Mouse (Mus musculus) thymus, adult 2 months (tissue): ENCODE measurements around the gene Mrgpra1. TPM values are rescaled to one million over a fixed set of nuclear protein-coding genes. Genes with fewer than 3 reads are reported as not detected.
"Not testable (repeated sequence)": the region's sequence is repeated elsewhere in the genome, so short reads cannot be mapped to it uniquely, and the experiment has no call there.

Experiments used
- DNase-seq: peaks from one replicate; pipeline ENCODE4 v3.0.0; 2021
- H3K27ac ChIP-seq: fragments of 200-500 bp; 2 replicates; pipeline ENCODE4 v1.5.1; 2012; ENCODE audit warnings: low read length, control low read depth; ENCODE audit not compliant: control insufficient read depth, insufficient read depth
- H3K27me3 ChIP-seq: fragments of 200-500 bp; 2 replicates; pipeline ENCODE4 v1.6.1; 2012; ENCODE audit warnings: mild to moderate bottlenecking, low read length, moderate library complexity, mixed read lengths; ENCODE audit not compliant: control insufficient read depth, insufficient read depth
- H3K36me3 ChIP-seq: fragments of 200-500 bp; 2 replicates; pipeline ENCODE4 v1.6.1; 2012; ENCODE audit warnings: mild to moderate bottlenecking, low read length, moderate library complexity; ENCODE audit not compliant: control insufficient read depth, insufficient read depth
- H3K4me1 ChIP-seq: fragments of 200-500 bp; replicated peaks from 2 replicates; pipeline ENCODE4 v1.6.1; 2012; ENCODE audit warnings: low read length; ENCODE audit not compliant: control insufficient read depth, insufficient read depth
- H3K4me3 ChIP-seq: fragments of 200-500 bp; 2 replicates; pipeline ENCODE4 v1.5.1; 2012; ENCODE audit warnings: mild to moderate bottlenecking, low read length, control low read depth, moderate library complexity; ENCODE audit not compliant: control insufficient read depth, insufficient read depth
- CTCF ChIP-seq: fragments of 200-500 bp; IDR thresholded peaks from 2 replicates; pipeline ENCODE4 v1.5.1; 2012; ENCODE audit warnings: mild to moderate bottlenecking, control low read depth, low read length, moderate library complexity, borderline replicate concordance; ENCODE audit not compliant: control insufficient read depth, poor library complexity, insufficient read depth; ENCODE audit errors: extremely low read depth
- POLR2A ChIP-seq: fragments of 200-500 bp; IDR thresholded peaks from 2 replicates; pipeline ENCODE4 v1.6.1; 2012; ENCODE audit warnings: mild to moderate bottlenecking, low read length, control low read depth, moderate library complexity; ENCODE audit not compliant: control insufficient read depth, poor library complexity, insufficient read depth; ENCODE audit errors: extremely low read depth
- WGBS: fragments of 180-500 bp; shearing (Covaris S2); methylation state at CpG from one replicate; pipeline ENCODE4 v1.1.7; 2018; 5-methylcytosine and 5-hydroxymethylcytosine counted together
- polyA plus RNA-seq: library from polyadenylated mRNA; depleted of rRNA; stranded (reverse); fragments of >200 nt; gene quantifications from 2 replicates; pipeline ENCODE4 v1.2.3, GENCODE M21; 2012; rRNA removed

The Mrgpra1 gene
- polyA plus RNA-seq, result 0.15 and 0.22 TPM in 2 replicates

DNA sequence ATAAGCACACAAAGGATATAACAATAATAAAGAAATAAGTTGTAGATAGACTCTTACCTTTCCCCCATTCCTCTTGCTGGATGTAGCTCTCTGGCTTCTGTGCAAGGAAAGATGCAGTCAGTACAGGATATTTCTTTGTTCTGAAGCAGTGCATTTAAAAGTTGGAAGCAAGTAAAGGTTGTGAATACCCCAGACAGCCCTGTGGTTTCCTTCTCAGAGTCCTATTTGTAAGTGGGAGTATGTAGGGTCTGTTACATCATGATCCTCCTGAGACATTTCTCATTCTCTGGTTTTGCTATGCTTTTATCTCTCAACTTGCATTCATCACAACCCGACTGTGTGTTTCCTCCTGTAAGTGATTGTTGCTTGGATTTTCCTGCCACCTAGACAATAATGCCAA, at the start of gene Mrgpra1:
Mrgpra1 (minus strand) TSS at position 101 of the 400 bp plus-strand sequence.
- Histone ChIP-seq H3K27ac (no peak within 1 kb of the TSS), H3K4me1 (no peaks in the 10 kb centered on the region), H3K4me3 (no peak within 1 kb of the TSS), H3K36me3 (no peaks in the 10 kb centered on the region), H3K27me3 (no peaks in the 10 kb centered on the region)
- TF ChIP-seq POLR2A (no peak), CTCF (no peak)
- 51% methylated on average over 1 of the region's 1 CpGs for WGBS
- no peak for DNase-seq

DNA sequence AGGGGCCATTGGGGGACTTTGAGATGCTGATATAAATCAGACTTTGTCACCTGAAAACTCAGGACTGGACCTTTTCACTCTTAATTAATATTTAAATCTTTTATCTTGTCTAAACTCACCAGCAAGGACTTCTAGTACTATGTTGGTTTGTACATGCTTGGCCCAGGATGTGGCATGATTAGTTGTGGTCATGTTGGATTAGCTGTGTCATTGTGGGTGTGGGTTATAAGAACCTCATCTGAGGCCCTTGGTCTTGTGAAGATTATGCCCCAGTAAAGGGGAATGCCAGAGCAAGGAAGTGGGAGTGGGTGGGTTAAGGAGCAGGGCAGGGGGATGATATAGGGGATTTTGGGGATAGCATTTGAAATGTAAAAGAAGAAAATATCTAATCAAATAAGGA, 47.1 kb upstream of the Mrgpra1 start:
- Histone ChIP-seq H3K4me1 (no peaks in the 10 kb centered on the region), H3K36me3 (no peaks in the 10 kb centered on the region), H3K4me3 (no peak overlapping the region), H3K27me3 (no peaks in the 10 kb centered on the region), H3K27ac (no peak overlapping the region)
- TF ChIP-seq POLR2A (no peak), CTCF (no peak)
- no peak for DNase-seq

DNA sequence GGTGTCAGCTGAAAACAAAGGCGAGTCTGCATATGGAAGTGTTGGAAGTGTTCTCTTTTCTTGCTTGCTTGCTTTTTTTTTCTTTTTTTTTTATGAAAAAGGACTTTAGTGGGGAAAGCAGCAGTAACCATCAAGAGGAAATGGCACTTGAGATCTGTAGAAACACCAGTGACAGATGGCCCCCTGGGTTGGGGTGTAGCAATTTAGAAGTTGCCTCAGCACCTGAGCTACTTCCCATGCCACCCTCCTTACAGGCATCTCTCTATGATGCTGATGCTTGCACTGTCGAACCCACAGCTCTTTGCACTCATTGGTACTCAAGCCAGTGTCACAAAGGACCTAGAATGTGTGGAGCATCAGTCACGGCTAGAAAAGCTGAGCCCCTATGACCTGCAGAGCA, 5.6 kb downstream of the Mrgpra1 start:
- Histone ChIP-seq H3K4me3 (no peak overlapping the region), H3K27me3 (no peaks in the 10 kb centered on the region), H3K36me3 (no peaks in the 10 kb centered on the region), H3K4me1 (no peaks in the 10 kb centered on the region), H3K27ac (no peak overlapping the region)
- WGBS, result 69% methylated on average over 3 of the region's 3 CpGs
- no peak for TF ChIP-seq POLR2A
- TF ChIP-seq CTCF, result no peak
- no peak for DNase-seq

DNA sequence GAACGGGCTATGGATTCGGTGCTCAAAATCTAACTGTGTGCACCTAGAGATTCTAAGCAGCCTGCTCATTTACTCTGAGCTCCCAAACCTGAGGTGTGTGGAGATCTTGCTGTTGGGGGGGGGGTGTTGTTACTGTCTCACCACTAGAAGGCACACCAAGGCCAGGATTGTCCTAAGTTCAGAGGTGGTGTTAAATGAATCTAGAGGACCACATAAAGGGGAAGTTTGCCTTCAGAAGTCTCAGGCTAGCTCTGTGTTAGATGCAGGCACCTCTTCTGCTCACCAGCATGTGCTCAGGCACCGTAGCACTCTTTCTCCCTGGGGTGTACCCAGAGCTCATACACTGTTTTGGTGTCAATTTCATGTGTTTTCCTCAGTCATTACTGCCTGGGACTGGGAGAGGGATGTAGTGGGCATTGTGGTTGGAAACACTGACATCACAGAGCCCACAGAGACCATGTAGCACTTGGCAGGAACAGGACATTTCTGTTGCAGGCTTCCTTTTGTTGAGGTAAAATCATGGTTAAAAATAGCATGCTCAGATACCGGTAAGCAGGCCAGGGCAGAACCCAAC, 8.0 kb downstream of the Mrgpra1 start:
- 56% methylated on average over 4 of the region's 4 CpGs for WGBS
- Histone ChIP-seq H3K27me3 (no peaks in the 10 kb centered on the region), H3K4me1 (no peaks in the 10 kb centered on the region), H3K27ac (no peak overlapping the region), H3K36me3 (no peaks in the 10 kb centered on the region), H3K4me3 (no peak overlapping the region)
- no peak for DNase-seq
- TF ChIP-seq POLR2A (no peak), CTCF (no peak)

DNA sequence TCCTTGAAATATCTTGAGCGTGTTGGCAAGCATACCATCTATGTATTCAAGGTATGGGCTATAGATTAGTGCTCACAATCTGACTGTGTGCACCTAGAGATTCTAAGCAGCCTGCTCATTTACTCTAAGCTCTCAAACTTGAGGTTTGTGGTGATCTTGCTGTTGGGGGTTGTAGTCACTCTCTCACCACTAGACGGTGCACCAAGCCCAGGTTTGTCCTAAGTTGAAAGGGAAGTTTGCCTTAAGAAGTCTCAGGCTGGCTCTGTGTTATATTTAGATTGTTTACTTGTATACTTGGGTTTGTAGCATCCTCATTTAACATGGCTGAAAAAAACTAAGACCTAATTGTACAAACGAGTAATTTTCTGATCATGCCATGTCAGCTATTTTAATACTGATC, 12.2 kb downstream of the Mrgpra1 start:
- H3K4me3 ChIP-seq, H3K27ac ChIP-seq, H3K36me3 ChIP-seq, H3K4me1 ChIP-seq, DNase-seq, H3K27me3 ChIP-seq: not testable (repeated sequence)
- 52% methylated on average over 3 of the region's 3 CpGs for WGBS

DNA sequence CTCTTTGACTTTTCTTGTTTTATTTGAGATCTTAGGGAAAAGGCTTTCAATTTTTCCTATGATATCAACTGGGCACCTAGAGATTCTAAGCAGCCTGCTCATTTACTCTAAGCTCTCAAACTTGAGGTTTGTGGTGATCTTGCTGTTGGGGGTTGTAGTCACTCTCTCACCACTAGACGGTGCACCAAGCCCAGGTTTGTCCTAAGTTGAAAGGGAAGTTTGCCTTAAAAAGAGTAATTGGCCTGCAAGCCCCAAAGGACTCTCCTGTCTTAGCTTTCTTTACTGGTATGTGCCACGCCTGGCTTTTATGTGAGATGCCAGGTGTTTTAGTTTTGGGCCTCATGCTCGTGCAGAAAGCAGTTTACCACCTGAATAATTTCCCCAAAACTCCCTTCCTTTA, 12.7 kb downstream of the Mrgpra1 start:
- WGBS, result 33% methylated on average over 3 of the region's 3 CpGs
- not testable (repeated sequence) for H3K36me3 ChIP-seq, H3K4me3 ChIP-seq, DNase-seq, H3K4me1 ChIP-seq, H3K27me3 ChIP-seq, H3K27ac ChIP-seq

DNA sequence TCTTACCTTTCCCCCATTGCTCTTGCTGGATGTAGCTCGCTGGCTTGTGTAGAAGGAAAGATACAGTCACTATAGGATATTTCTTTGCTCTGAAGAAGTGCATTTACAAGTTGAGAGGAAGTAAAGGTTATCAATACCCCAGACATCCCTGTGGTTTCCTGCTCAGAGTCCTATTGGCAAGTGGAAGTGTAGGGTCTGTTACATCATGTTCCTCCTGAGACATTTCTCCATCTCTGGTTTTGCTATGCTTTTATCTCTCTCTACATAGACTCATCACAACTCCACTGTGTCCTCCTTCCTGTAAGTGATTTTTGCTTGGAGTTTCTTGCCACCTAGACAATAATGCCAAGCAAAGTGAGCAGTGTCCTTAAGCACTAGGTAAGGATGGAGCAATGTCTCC, 35.7 kb downstream of the Mrgpra1 start:
- Histone ChIP-seq H3K4me3 (no peak overlapping the region), H3K27ac (no peak overlapping the region), H3K27me3 (no peaks in the 10 kb centered on the region), H3K4me1 (no peaks in the 10 kb centered on the region), H3K36me3 (no peaks in the 10 kb centered on the region)
- TF ChIP-seq POLR2A (no peak), CTCF (no peak)
- DNase-seq, result no peak
- WGBS, result 58% methylated on average over 1 of the region's 1 CpGs
